Mouse (Mus musculus): ENCODE measurements around the gene Ldlr.
"Not testable (repeated sequence)": the region's sequence is repeated elsewhere in the genome, so short reads cannot be mapped to it uniquely, and the experiment has no call there.

Ldlr gene

GRCm38 (mm10) chr9:21759718-21760117 lies 36.4 kb downstream of the Ldlr start:
- DNase-seq: no peak

- DNase-seq: peak; percentile 95
Measured at GRCm38 (mm10) chr9:21760155-21761088, 37.1 kb downstream of the Ldlr start, which contains the start of gene Spc24. Gene Spc24 (minus strand): TSS chr9:21760303.

GRCm38 (mm10) chr9:21762135-21762534 lies 38.9 kb downstream of the Ldlr start:
- no peak for DNase-seq

GRCm38 (mm10) chr9:21764084-21764999 lies 41.1 kb downstream of the Ldlr start:
- no peak for DNase-seq

- DNase-seq: no peak
Measured at GRCm38 (mm10) chr9:21767896-21768295, 44.6 kb downstream of the Ldlr start.

- DNase-seq: no peak
Measured at GRCm38 (mm10) chr9:21768511-21769411, 45.5 kb downstream of the Ldlr start.

- DNase-seq: no peak
Measured at GRCm38 (mm10) chr9:21769558-21770183, 46.4 kb downstream of the Ldlr start.

GRCm38 (mm10) chr9:21773396-21773795 lies 50.1 kb downstream of the Ldlr start:
- not testable (repeated sequence) for DNase-seq

GRCm38 (mm10) chr9:21774353-21774752 lies 51.1 kb downstream of the Ldlr start:
- no peak for DNase-seq

GRCm38 (mm10) chr9:21777726-21778125 lies 54.4 kb downstream of the Ldlr start:
- DNase-seq: no peak

- no peak for DNase-seq
Measured at GRCm38 (mm10) chr9:21781657-21782468, 58.6 kb downstream of the Ldlr start.

GRCm38 (mm10) chr9:21784517-21785307 lies 61.4 kb downstream of the Ldlr start:
- no peak for DNase-seq

- not testable (repeated sequence) for DNase-seq
Measured at GRCm38 (mm10) chr9:21786309-21786708, 63.0 kb downstream of the Ldlr start.

- peak; percentile 62 to 67 for DNase-seq
Measured at GRCm38 (mm10) chr9:21786906-21787305, 63.6 kb downstream of the Ldlr start.

GRCm38 (mm10) chr9:21787654-21788053 lies 64.4 kb downstream of the Ldlr start:
- DNase-seq: no peak

GRCm38 (mm10) chr9:21788234-21788633 lies 65.0 kb downstream of the Ldlr start:
- DNase-seq: no peak

- DNase-seq: no peak
Measured at GRCm38 (mm10) chr9:21791861-21792260, 68.6 kb downstream of the Ldlr start.

GRCm38 (mm10) chr9:21792644-21793043 lies 69.4 kb downstream of the Ldlr start:
- no peak for DNase-seq

- not testable (repeated sequence) for DNase-seq
Measured at GRCm38 (mm10) chr9:21793507-21793906, 70.2 kb downstream of the Ldlr start.

GRCm38 (mm10) chr9:21794344-21794834 lies 71.1 kb downstream of the Ldlr start:
- DNase-seq: no peak

Data from thymus, postnatal 36 days (tissue).